14 mouse cellular contexts compared by ENCODE assay signal in the genomic region with DNA sequence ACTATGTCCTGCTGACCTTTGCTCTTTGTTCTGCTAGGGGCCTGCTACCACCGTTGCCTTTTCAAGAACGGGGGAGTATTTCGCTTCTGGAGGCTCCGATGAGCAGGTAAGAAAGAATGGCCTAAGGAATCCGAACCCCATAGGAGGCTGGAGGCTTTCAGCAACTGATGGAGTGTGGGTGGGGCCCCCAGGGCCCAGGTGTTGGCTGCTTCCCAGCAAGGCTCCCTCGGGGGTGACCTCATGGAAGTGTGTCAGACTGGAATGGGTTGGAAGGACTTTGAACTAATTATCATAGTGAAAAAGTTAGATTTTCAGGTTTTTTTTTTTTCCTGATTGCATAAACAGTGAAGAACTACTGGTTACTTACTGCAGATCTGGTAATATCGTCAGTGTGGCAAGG. TPM values are rescaled to one million over a fixed set of nuclear protein-coding genes. Genes with fewer than 3 reads are reported as not detected.
DNase-seq lines count a peak whose midpoint lies in the region; ATAC-seq and TF ChIP-seq lines count a peak whose summit lies in the region.
"Had no signal": no experiment of that assay in that cellular context is flagged by ENCODE, and none has a peak within 500 bp of the region (broad histone marks: within the 10 kb centered on the region; RNA-seq: fewer than 3 reads in every experiment).

No protein-coding gene starts in this region.

- no peak for TF ChIP-seq CTCF in lung, postnatal 0 days (IDR thresholded peaks at IDR 0.05)

- H3K27ac ChIP-seq in heart, embryonic 13.5 days (replicated peaks): no peak overlapping the region
- H3K27ac ChIP-seq in brown adipose tissue, adult 24 weeks (replicated peaks; ENCODE audit: low read depth, low read length): peak overlapping the region; percentile 90
- H3K27ac ChIP-seq in lung, postnatal 0 days (ENCODE audit: low read length): peak overlapping the region; percentile 80
- H3K27ac ChIP-seq: hindbrain, embryonic 15.5 days had no signal

- H3K9ac ChIP-seq in heart, embryonic 13.5 days: 0 out of 2 replicates have a peak overlapping the region, but pooled peaks have one; percentile 11
- no peak overlapping the region for H3K9ac ChIP-seq in lung, postnatal 0 days (replicated peaks; ENCODE audit: low read depth)
- H3K9ac ChIP-seq: hindbrain, embryonic 15.5 days had no signal

- ATAC-seq in heart, embryonic 13.5 days (ENCODE audit: extremely low read depth, insufficient number of reproducible peaks, low FRiP score, low TSS enrichment): no peak
- peak; percentile 37; the same call in 1 of the 2 replicates for ATAC-seq in lung, postnatal 0 days
- no peak for ATAC-seq in CD4-positive, CD25-positive, alpha-beta regulatory T cell, adult 4 months

- H3K36me3 ChIP-seq in heart, embryonic 13.5 days: peaks cover 18% of the 10 kb centered on the region
- no peaks in the 10 kb centered on the region for H3K36me3 ChIP-seq in lung, postnatal 0 days (ENCODE audit: insufficient read depth, low read length)
- H3K36me3 ChIP-seq: hindbrain, embryonic 15.5 days had no signal

- H3K4me2 ChIP-seq in heart, embryonic 13.5 days: no peak overlapping the region
- no peak overlapping the region for H3K4me2 ChIP-seq in lung, postnatal 0 days (replicated peaks; ENCODE audit: low read depth, low read length)
- H3K4me2 ChIP-seq: hindbrain, embryonic 15.5 days; liver, embryonic 11.5 days had no signal

- no peak for DNase-seq in heart, postnatal 10 days
- DNase-seq in 3134 (ENCODE audit: extremely low read depth, insufficient read length, low spot score): peak; percentile 32
- DNase-seq in lung, postnatal 0 days (ENCODE audit: low spot score): peak; percentile 67
- no peak for DNase-seq in urinary bladder, postnatal 10 days (ENCODE audit: low spot score)
- DNase-seq in ovary, adult 18-20 months (ENCODE audit: low spot score): no peak
- DNase-seq: cerebellum, postnatal 36 days; midbrain, embryonic 14.5 days; retina, postnatal 1 day; spleen, adult 18-20 months had no signal

- H3K27me3 ChIP-seq in heart, embryonic 13.5 days (replicated peaks): no peaks in the 10 kb centered on the region
- no peaks in the 10 kb centered on the region for H3K27me3 ChIP-seq in lung, postnatal 0 days (replicated peaks; ENCODE audit: insufficient read depth, low read length)
- H3K27me3 ChIP-seq: hindbrain, embryonic 15.5 days had no signal

- no peaks in the 10 kb centered on the region for H3K9me3 ChIP-seq in heart, embryonic 13.5 days
- H3K9me3 ChIP-seq in lung, postnatal 0 days (ENCODE audit: low read length): no peaks in the 10 kb centered on the region
- H3K9me3 ChIP-seq: hindbrain, embryonic 15.5 days had no signal

- TF ChIP-seq EP300 in lung, postnatal 0 days (IDR thresholded peaks at IDR 0.05): no peak; the same call in 1 of the 2 replicates

- peaks cover 56% of the 10 kb centered on the region for H3K4me1 ChIP-seq in heart, embryonic 13.5 days
- peaks cover 12% of the 10 kb centered on the region for H3K4me1 ChIP-seq in brown adipose tissue, adult 24 weeks (ENCODE audit: control insufficient read depth, insufficient read depth, insufficient read length, low read length)
- no peaks in the 10 kb centered on the region; the same call in 1 of the 2 replicates for H3K4me1 ChIP-seq in lung, postnatal 0 days (ENCODE audit: insufficient read depth, low read depth, low read length)
- H3K4me1 ChIP-seq: hindbrain, embryonic 15.5 days had no signal

- no peak overlapping the region for H3K4me3 ChIP-seq in heart, embryonic 13.5 days
- H3K4me3 ChIP-seq in brown adipose tissue, adult 24 weeks (ENCODE audit: insufficient read depth, low read depth, low read length): no peak overlapping the region
- H3K4me3 ChIP-seq in lung, postnatal 0 days (ENCODE audit: low read depth, low read length): no peak overlapping the region
- H3K4me3 ChIP-seq: hindbrain, embryonic 15.5 days had no signal

- 63% methylated on average over 7 of the region's 7 CpGs for WGBS in heart, embryonic 13.5 days
- WGBS in lung, postnatal 0 days: 52% methylated on average over 7 of the region's 7 CpGs

- intact Hi-C loops in heart, postnatal 10 days (cut with DNase I): loop anchor here (5.0 kb wide), 1 partner anchor 172 kb away; a partner anchor contains a TSS

RNA-seq across cellular contexts. Expression of a gene that starts 24.4 kb away (rescaled TPM):
- 26.4 and 29.9 TPM in 2 replicates for polyA plus RNA-seq in heart, embryonic 13.5 days (2015; fragmentation: Nextera tagmentation; extraction: Ambion mirVana)
- 1 to 10 TPM; 6.4 to 7.2 TPM for total RNA-seq in heart, postnatal 10 days (2021)
- 9.4 and 12.7 TPM in 2 replicates for polyA plus RNA-seq in brown adipose tissue, adult 24 weeks (2012; ENCODE audit: insufficient read depth, insufficient read length, missing spikeins)
- polyA plus RNA-seq in lung, postnatal 0 days (2015; fragmentation: Nextera tagmentation; extraction: Ambion mirVana): 9.7 and 9.9 TPM in 2 replicates
- polyA plus RNA-seq in CD4-positive, CD25-positive, alpha-beta regulatory T cell, adult 4 months (2017; shearing (Covaris generic)): 1 to 10 TPM; 2.3 to 8.0 TPM

RNA-seq across cellular contexts. Expression of a gene that starts 56.8 kb away (rescaled TPM):
- 131 and 145 TPM in 2 replicates for polyA plus RNA-seq in heart, embryonic 13.5 days (2015; fragmentation: Nextera tagmentation; extraction: Ambion mirVana)
- total RNA-seq in heart, postnatal 10 days (2021): 100 to 1,000 TPM; 492 to 534 TPM
- 452 and 504 TPM in 2 replicates for polyA plus RNA-seq in brown adipose tissue, adult 24 weeks (2012; ENCODE audit: insufficient read depth, insufficient read length, missing spikeins)
- 292 and 310 TPM in 2 replicates for polyA plus RNA-seq in lung, postnatal 0 days (2015; fragmentation: Nextera tagmentation; extraction: Ambion mirVana)
- 10 to 100 TPM; 43.4 to 74.4 TPM for polyA plus RNA-seq in CD4-positive, CD25-positive, alpha-beta regulatory T cell, adult 4 months (2017; shearing (Covaris generic))

Comparison
In these comparisons a context has a peak if more than half of its experiments do, and no peak if none do; other contexts are left out.
1. DNase-seq: peak in 3134 (single experiment) and lung, postnatal 0 days (single experiment); none in heart, postnatal 10 days (0 of 2), urinary bladder, postnatal 10 days (single experiment) and ovary, adult 18-20 months (single experiment).